Mouse (Mus musculus) left cerebral cortex, adult 11 months (tissue): ENCODE data around the gene Gm7233.
"Not testable (repeated sequence)": the region's sequence is repeated elsewhere in the genome, so short reads cannot be mapped to it uniquely, and the experiment has no call there.

Source experiments
- DNase-seq: peaks from one replicate; pipeline ENCODE4 v3.0.0; 2022; ENCODE audit warnings: low spot score

The Gm7233 gene

GRCm38 (mm10) chr14:43179567-43179966 lies at the start of gene Gm7233:
Gm7233 (plus strand) TSS chr14:43179867.
- not testable (repeated sequence) for DNase-seq

- DNase-seq = not testable (repeated sequence)
Measured at GRCm38 (mm10) chr14:43167189-43167588, 12.5 kb upstream of the Gm7233 start.

- not testable (repeated sequence) for DNase-seq
Measured at GRCm38 (mm10) chr14:43167942-43168341, 11.7 kb upstream of the Gm7233 start.

GRCm38 (mm10) chr14:43168573-43169170 lies 11.0 kb upstream of the Gm7233 start:
- not testable (repeated sequence) for DNase-seq

- not testable (repeated sequence) for DNase-seq
Measured at GRCm38 (mm10) chr14:43235204-43235603, 55.5 kb downstream of the Gm7233 start, which contains the start of gene Gm8122. Gm8122 (minus strand) TSS chr14:43235304.
